Mouse (Mus musculus): Measurements from ENCODE around the gene Slc7a6os. TPM values are rescaled to one million over a fixed set of nuclear protein-coding genes. Genes with fewer than 3 reads are reported as not detected.
"Not testable (repeated sequence)": the region's sequence is repeated elsewhere in the genome, so short reads cannot be mapped to it uniquely, and the experiment has no call there.

The Slc7a6os gene
- polyA plus RNA-seq, 1 experiment, result 45.1 TPM

- Histone ChIP-seq H3K27ac (ENCODE audit: insufficient read depth, low read length) (no peak overlapping the region), H3K27me3 (ENCODE audit: control insufficient read depth, insufficient read depth, low read length, poor library complexity, severe bottlenecking) (no peaks in the 10 kb centered on the region), H3K36me3 (ENCODE audit: control insufficient read depth, insufficient read depth, low read length, poor library complexity, severe bottlenecking) (peaks cover 51% of the 10 kb centered on the region), H3K4me3 (ENCODE audit: low read depth, low read length) (peak overlapping the region; percentile 90), H3K4me1 (ENCODE audit: control insufficient read depth, insufficient read depth, low read length) (no peaks in the 10 kb centered on the region), H3K9ac (ENCODE audit: low read depth, poor library complexity, severe bottlenecking) (peak overlapping the region; percentile 93), H3K9me3 (replicated peaks; ENCODE audit: control insufficient read depth, insufficient read depth, low read length, poor library complexity, severe bottlenecking) (no peaks in the 10 kb centered on the region)
- TF ChIP-seq EP300 (IDR thresholded peaks at IDR 0.05; ENCODE audit: insufficient read depth, low read depth, low read length) (no peak), POLR2A (IDR thresholded peaks at IDR 0.05; ENCODE audit: insufficient read depth, low read length) (no peak), CTCF (IDR thresholded peaks at IDR 0.05; ENCODE audit: low read depth, low read length) (no peak)
These were observed 686 bp upstream of the Slc7a6os start for GRCm38 (mm10) chr8:106211421-106211820.

DNA sequence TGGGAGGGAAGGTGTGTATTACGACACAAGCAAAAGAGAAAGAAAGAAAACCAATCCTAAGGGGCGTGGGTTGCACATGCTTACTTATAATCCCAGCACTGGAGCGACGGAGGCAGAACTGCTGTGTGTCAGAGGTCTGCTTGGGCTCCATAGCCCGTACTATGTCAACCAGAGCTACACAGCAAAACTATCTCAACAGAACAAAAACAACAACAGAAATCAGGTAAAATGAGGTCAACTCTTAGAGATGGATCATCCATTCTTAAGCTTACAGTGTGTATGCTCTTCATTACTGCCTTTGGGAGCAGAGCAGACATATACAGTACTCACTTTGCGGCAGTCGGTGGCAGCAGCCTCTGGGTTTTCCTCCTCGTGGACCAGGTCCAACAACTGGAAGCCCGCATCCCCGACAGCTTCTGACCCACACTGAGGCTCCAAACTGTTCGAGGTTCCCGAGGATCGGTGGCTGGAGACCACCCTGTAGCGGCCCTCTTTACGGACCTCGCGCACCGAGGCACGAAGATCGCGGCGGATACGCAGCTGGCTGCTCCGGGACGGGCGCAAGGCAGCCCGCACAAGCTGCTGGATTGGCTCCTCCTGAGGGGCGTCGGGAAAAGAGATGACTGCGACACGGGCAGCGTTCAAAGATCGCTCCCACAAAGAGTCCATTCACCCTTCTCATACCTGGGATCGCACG, 552 bp downstream of the Slc7a6os start:
- H3K36me3 ChIP-seq (ENCODE audit: control insufficient read depth, insufficient read depth, low read length, poor library complexity, severe bottlenecking), result peaks cover 49% of the 10 kb centered on the region
- peak overlapping the region; percentile 90 for H3K4me3 ChIP-seq (ENCODE audit: low read depth, low read length)
- no peak for TF ChIP-seq CTCF (IDR thresholded peaks at IDR 0.05; ENCODE audit: low read depth, low read length)
- no peak for TF ChIP-seq POLR2A (IDR thresholded peaks at IDR 0.05; ENCODE audit: insufficient read depth, low read length)
- TF ChIP-seq EP300 (IDR thresholded peaks at IDR 0.05; ENCODE audit: insufficient read depth, low read depth, low read length), result no peak
- no peaks in the 10 kb centered on the region for H3K9me3 ChIP-seq (replicated peaks; ENCODE audit: control insufficient read depth, insufficient read depth, low read length, poor library complexity, severe bottlenecking)
- no peaks in the 10 kb centered on the region for H3K4me1 ChIP-seq (ENCODE audit: control insufficient read depth, insufficient read depth, low read length)
- 0 out of 2 replicates have a peak overlapping the region, but pooled peaks have one; percentile 1 for H3K27ac ChIP-seq (ENCODE audit: insufficient read depth, low read length)
- H3K27me3 ChIP-seq (ENCODE audit: control insufficient read depth, insufficient read depth, low read length, poor library complexity, severe bottlenecking), result no peaks in the 10 kb centered on the region
- H3K9ac ChIP-seq (ENCODE audit: low read depth, poor library complexity, severe bottlenecking), result peak overlapping the region; percentile 93

DNA sequence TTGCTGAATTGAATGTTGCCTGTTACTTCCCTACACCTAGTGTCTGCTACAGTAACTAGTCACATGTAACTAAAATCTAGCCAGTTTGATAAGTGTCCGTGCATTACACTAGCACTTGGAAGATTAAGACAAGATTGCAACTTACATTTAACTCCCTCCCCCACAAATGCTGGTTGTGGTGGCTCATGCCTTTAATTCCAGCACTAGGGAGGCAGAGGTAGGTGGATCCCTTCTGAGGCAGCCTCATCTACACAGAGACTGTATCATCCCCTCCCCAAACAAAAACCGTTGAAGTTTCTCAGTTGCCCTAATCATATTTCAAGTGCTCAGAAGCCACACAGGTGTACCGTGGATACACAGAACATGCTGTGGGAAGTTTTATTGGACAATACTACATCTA, 11.1 kb downstream of the Slc7a6os start:
- not testable (repeated sequence) for H3K4me3 ChIP-seq (ENCODE audit: low read depth, low read length); H3K9me3 ChIP-seq (replicated peaks; ENCODE audit: control insufficient read depth, insufficient read depth, low read length, poor library complexity, severe bottlenecking); H3K27me3 ChIP-seq (ENCODE audit: control insufficient read depth, insufficient read depth, low read length, poor library complexity, severe bottlenecking); H3K9ac ChIP-seq (ENCODE audit: low read depth, poor library complexity, severe bottlenecking); H3K27ac ChIP-seq (ENCODE audit: insufficient read depth, low read length); H3K4me1 ChIP-seq (ENCODE audit: control insufficient read depth, insufficient read depth, low read length)
- H3K36me3 ChIP-seq (ENCODE audit: control insufficient read depth, insufficient read depth, low read length, poor library complexity, severe bottlenecking), result peaks cover 83% of the 10 kb centered on the region

DNA sequence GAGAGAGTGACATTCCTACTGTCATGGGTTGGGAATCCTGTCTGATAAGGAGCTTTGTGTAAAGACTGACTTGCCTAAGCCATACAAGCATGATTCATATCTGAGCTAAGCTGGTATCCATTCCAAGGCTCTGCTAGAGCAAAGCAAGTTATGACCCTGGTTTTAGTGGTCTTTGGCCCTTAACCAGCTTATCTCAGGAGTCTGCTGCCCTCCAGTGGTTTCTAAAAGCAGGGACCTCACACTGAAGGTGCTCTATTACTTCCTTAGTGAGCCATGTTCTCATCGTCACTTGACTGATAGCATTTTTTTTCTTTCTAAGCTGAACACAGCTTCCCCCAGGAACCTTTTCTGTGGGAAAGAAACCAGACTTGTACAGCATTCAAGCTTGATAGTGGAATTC, 12.0 kb downstream of the Slc7a6os start:
- Histone ChIP-seq H3K9ac (ENCODE audit: low read depth, poor library complexity, severe bottlenecking) (no peak overlapping the region), H3K4me3 (ENCODE audit: low read depth, low read length) (no peak overlapping the region), H3K27me3 (ENCODE audit: control insufficient read depth, insufficient read depth, low read length, poor library complexity, severe bottlenecking) (no peaks in the 10 kb centered on the region), H3K9me3 (replicated peaks; ENCODE audit: control insufficient read depth, insufficient read depth, low read length, poor library complexity, severe bottlenecking) (peaks cover 6% of the 10 kb centered on the region), H3K36me3 (ENCODE audit: control insufficient read depth, insufficient read depth, low read length, poor library complexity, severe bottlenecking) (peaks cover 76% of the 10 kb centered on the region), H3K4me1 (ENCODE audit: control insufficient read depth, insufficient read depth, low read length) (no peaks in the 10 kb centered on the region), H3K27ac (ENCODE audit: insufficient read depth, low read length) (no peak overlapping the region)
- TF ChIP-seq POLR2A (IDR thresholded peaks at IDR 0.05; ENCODE audit: insufficient read depth, low read length), result no peak
- TF ChIP-seq CTCF (IDR thresholded peaks at IDR 0.05; ENCODE audit: low read depth, low read length), result peak; percentile 26

DNA sequence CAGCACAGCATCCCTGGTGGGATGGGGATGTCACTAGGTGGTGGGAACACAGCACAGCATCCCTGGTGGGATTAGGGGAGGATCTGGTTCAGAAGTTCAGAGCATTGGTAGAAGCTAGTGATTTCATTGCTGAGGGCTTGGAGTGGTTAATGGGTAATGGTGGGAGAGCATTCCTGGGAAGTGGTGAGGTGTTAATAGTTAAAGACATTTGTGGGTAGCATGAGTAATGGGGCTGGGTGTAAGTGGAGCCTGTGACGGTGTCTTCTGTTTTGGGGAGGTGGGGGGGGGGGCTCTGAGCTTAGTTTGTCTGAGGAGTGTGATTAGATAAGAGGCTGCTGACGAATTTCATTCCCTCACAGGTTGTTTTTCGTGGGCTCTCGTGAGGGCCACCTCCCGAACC, 16.7 kb downstream of the Slc7a6os start:
- H3K9me3 ChIP-seq (replicated peaks; ENCODE audit: control insufficient read depth, insufficient read depth, low read length, poor library complexity, severe bottlenecking), result no peaks in the 10 kb centered on the region
- no peaks in the 10 kb centered on the region for H3K4me1 ChIP-seq (ENCODE audit: control insufficient read depth, insufficient read depth, low read length)
- H3K9ac ChIP-seq (ENCODE audit: low read depth, poor library complexity, severe bottlenecking), result no peak overlapping the region
- H3K36me3 ChIP-seq (ENCODE audit: control insufficient read depth, insufficient read depth, low read length, poor library complexity, severe bottlenecking), result peaks cover 56% of the 10 kb centered on the region
- no peak overlapping the region for H3K27ac ChIP-seq (ENCODE audit: insufficient read depth, low read length)
- no peaks in the 10 kb centered on the region for H3K27me3 ChIP-seq (ENCODE audit: control insufficient read depth, insufficient read depth, low read length, poor library complexity, severe bottlenecking)
- no peak overlapping the region for H3K4me3 ChIP-seq (ENCODE audit: low read depth, low read length)
- TF ChIP-seq EP300 (IDR thresholded peaks at IDR 0.05; ENCODE audit: insufficient read depth, low read depth, low read length), result no peak
- TF ChIP-seq POLR2A (IDR thresholded peaks at IDR 0.05; ENCODE audit: insufficient read depth, low read length), result no peak
- TF ChIP-seq CTCF (IDR thresholded peaks at IDR 0.05; ENCODE audit: low read depth, low read length), result no peak

- H3K27me3 ChIP-seq (ENCODE audit: control insufficient read depth, insufficient read depth, low read length, poor library complexity, severe bottlenecking), result no peaks in the 10 kb centered on the region
- no peaks in the 10 kb centered on the region for H3K4me1 ChIP-seq (ENCODE audit: control insufficient read depth, insufficient read depth, low read length)
- TF ChIP-seq POLR2A (IDR thresholded peaks at IDR 0.05; ENCODE audit: insufficient read depth, low read length) (no peak), EP300 (IDR thresholded peaks at IDR 0.05; ENCODE audit: insufficient read depth, low read depth, low read length) (no peak), CTCF (IDR thresholded peaks at IDR 0.05; ENCODE audit: low read depth, low read length) (no peak)
- no peak overlapping the region for H3K4me3 ChIP-seq (ENCODE audit: low read depth, low read length)
- H3K9me3 ChIP-seq (replicated peaks; ENCODE audit: control insufficient read depth, insufficient read depth, low read length, poor library complexity, severe bottlenecking), result no peaks in the 10 kb centered on the region
- H3K27ac ChIP-seq (ENCODE audit: insufficient read depth, low read length), result no peak overlapping the region
- H3K9ac ChIP-seq (ENCODE audit: low read depth, poor library complexity, severe bottlenecking), result no peak overlapping the region
- H3K36me3 ChIP-seq (ENCODE audit: control insufficient read depth, insufficient read depth, low read length, poor library complexity, severe bottlenecking), result peaks cover 47% of the 10 kb centered on the region
These were observed 17.6 kb downstream of the Slc7a6os start for GRCm38 (mm10) chr8:106193162-106193561.
